Mouse (Mus musculus) adrenal gland, adult 8-10 months (tissue): ENCODE data around the gene Itga4. TPM values are rescaled to one million over a fixed set of nuclear protein-coding genes. Genes with fewer than 3 reads are reported as not detected.

Experiments
- DNase-seq: peaks from one replicate; pipeline ENCODE4 v3.0.0; 2022
- total RNA-seq, 4 experiments: library from RNA; stranded (reverse); gene quantifications; 2 replicates each; pipeline ENCODE4 v1.2.4; 2022

Gene Itga4
- total RNA-seq, 4 experiments from 2014 or later = 1.7 to 5.7 (median 3.3) TPM

- no peak for DNase-seq
These were observed 97.0 kb downstream of the Itga4 start for GRCm38 (mm10) chr2:79352100-79352802.

DNA sequence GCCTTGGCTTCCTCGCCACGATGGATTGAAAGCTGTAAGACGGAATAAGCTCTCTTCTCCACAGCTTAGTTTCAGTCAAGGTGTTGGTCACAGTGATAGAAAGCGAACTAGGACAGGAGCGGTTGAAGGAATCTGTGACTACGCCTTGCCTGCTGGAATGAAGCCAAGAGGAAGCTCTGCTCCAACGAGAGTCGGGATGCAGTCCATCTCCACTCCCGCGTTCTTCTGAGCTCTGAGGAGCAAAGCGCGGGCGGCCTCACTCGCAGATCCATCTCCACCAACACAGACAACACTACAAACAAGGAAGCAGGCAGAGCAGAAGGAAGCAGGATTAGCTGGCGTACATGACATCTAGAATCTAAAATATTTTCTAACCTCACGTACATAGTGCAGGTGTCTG, 99.5 kb downstream of the Itga4 start:
- DNase-seq = no peak

DNA sequence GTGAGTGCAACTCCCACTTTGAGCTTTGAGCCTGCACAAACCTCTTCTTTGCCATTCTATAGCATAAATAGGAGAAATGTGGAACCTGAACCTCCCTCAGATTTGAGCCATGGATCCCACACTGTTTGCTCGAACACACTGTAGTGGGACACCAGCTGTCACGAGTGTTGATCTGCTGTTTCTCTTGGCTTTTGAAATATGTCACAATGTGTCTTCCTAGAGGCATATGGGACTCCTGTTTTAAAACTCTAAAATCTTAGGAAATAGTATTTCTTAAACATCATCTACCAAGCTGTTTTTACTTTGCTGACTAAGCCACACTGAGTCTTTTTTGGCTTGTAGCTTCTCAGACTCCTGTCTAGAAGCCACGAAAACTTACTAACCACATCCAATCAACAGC, 102.6 kb downstream of the Itga4 start:
- DNase-seq = no peak

DNA sequence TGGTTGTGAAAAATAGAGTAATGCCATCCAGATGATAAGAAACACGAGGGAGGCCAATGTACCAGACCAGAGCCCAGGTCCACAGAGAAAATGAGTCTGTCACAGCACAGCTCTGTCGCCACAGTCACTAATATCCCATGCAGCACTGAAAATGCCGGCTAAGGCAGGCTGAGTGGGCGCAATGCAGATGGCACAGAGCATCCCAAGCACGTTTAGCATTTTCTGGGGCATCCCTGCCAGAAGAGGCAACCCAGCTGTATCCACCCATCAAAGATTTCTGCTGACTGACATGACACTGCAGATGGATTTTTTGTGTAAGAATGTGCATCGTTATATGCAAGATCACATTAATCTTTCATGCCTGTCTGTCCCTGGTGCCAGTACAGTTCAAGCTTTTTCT, 106.8 kb downstream of the Itga4 start:
- DNase-seq = no peak

DNA sequence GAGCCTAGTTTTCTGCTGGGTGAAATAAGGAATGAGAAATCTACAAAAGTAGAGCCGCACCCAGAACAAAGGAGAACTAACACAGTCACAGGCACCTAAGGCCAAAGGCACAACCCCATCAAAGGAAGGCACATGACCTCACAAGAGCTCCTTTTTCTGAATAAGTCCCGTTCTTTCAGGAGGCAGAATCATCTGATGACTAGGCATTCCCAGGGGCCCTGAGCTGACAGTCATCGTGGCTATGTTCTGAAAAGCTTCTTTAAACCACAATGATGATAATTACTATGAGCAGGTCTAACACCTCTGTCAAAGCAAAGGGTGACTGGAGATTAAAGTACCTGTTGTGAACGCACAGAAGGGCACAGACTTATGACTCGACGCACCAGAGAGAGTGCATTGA, 108.7 kb downstream of the Itga4 start:
- no peak for DNase-seq

DNA sequence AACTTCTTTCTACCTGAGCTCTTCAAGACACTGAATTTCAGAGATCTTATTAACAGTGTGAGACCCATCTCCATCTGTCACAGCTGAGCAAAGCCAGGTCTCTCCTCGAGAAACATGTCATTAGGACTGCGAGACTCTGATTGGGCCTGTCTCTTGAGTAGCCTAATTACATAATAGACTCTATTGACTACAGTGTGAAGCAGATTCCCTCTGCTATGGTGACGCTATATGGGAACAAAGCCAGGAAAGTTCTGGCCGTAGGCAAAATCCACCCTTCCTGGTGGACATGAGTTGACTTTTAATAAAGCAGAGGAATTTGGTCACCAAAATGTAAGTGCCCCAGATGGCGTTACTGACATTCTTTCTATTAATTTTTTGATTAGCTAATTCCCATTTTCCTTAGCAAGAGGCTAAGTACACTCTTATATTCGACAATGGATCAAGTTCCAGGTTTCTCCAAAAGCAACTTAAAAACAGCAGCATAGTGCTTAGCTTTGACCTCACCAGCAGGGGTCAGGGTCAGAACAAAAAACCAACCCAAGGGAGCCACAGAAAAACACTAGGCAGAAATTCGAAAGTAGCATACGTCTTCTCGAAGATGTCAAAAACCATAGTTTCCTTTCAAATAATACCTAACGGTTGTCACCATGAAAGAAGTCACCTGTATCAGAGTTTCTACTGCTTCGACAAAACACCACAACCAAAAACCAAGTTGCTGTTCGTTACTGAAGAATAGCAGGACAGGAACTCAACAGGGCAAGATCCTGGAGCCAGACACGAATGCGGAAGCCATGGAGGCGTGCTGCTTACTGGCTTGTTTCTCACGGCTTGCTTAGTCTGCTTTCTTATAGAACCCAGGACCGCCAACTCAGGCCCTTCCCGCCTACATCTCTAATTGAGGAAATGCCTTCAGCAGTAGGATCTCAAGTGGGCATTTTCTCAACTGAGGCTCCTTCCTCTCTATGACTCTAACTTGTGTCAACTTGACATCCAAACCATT, 112.5 kb downstream of the Itga4 start:
- DNase-seq = no peak

- DNase-seq = no peak
These were observed 113.4 kb downstream of the Itga4 start for GRCm38 (mm10) chr2:79368661-79369060.

- DNase-seq = peak; percentile 14
These were observed 113.9 kb downstream of the Itga4 start for GRCm38 (mm10) chr2:79369061-79369524.

GRCm38 (mm10) chr2:79369905-79370304, 114.7 kb downstream of the Itga4 start:
- no peak for DNase-seq

DNA sequence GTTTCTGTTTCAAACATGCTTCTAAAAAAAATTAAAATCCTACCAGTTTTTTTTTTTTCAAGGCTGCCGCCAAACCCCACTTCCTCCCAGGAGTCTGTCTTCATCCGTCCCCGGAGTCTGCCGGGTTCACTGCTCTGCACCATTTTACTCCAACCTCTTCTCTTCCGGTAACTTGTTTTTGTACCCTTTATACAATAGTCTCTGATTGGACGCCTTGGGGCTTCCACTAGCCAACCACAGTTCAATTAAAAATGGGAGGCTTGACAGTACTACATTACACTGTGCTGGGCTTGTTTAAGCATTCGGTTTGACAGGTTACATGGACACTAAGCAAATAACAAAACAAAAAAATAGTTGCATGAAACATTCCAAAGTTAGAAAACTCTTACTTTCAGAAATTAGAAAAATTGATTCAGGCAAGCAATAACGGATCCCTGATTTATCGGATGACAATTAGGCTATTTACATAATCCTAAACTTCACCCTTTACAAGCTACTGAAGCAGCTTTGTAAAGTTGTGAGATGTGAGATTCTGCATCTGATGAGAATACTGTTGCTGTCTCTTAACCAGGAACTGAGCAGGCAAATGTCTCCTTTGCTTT, 115.6 kb downstream of the Itga4 start:
- no peak for DNase-seq

- DNase-seq = no peak
These were observed 116.3 kb downstream of the Itga4 start for GRCm38 (mm10) chr2:79371326-79372153.

DNA sequence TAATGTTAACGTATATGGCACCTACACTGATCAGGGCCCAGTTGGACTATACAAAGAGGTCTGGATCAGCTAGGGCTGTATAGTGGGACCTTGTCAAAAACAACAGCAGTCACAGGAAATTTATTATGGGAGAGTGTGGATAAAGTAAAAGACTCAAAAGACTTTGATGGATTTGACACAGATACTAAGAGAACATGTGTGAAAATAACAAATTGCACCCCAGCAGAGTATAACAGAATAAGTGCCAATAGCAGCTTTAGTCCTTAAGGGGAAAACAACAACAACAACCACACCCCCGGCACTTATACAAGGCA, 116.9 kb downstream of the Itga4 start:
- DNase-seq = no peak

DNA sequence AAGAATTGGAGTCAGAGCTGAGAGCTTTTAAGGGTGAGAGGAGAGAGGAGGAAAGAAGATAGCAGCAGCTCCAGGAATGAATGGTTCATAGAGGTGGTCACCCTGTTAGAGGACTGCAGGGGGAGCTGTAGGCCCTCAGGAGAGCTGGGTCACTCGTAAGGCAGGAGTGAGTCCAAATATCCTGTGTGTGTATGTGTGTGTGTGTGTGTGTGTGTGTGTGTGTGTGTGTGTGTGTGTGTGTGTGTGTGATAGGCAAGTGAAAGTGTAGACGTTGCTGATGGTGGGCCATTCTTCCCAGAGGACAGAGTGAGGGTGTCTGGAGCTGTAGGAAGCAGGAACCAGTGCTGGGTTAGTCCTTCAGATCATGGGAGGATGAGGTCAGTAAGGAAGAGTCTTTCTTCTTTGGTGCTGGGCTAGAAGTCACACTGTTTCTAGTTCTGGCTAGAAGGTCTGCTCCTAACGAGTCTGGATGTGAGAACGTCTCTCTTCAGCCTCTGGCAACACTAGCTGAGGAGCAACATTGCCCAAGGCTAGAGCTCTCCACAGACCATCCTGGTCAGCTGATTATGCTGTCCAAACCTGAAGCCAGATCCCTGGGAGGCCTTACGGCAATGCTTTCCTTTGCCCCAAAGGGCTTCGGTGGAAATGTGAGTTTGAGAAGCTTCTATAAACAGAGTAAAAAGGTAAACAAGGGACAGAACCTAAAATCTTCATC, 117.4 kb downstream of the Itga4 start:
- DNase-seq = no peak

DNA sequence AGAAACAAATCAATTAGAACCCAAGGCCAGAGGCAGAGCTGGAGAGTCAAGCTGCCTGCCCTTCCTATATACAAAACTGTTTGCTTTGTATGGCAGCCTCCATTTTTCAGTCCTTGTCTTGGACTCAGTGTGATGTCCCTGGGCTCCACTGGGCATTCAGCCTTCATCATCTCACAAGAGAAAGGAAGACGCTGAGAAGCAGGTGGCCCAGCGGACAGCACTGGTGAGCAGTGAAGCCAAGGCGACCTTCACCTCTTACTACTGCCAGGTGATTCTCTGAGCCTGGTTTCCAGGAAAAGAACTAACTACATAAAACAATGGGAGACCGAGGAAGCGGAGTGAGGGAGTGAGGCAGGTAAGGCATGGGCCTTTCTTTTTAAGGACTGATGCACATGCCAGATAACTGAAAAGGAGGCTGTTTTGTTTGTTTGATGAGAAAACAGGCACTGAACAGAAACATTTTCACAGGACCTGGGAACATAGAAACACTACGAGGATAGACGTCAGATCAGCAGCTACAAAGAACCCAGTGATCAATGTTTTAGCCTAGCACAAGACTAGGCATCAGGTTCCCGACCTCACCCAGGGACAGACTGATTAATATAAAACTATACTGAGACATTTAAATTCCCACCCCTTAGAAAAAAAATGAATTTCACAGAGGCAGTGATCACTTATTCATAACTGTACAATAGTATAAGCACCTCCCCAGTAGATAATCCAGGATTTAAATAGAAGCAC, 123.3 kb downstream of the Itga4 start:
- DNase-seq = no peak

DNA sequence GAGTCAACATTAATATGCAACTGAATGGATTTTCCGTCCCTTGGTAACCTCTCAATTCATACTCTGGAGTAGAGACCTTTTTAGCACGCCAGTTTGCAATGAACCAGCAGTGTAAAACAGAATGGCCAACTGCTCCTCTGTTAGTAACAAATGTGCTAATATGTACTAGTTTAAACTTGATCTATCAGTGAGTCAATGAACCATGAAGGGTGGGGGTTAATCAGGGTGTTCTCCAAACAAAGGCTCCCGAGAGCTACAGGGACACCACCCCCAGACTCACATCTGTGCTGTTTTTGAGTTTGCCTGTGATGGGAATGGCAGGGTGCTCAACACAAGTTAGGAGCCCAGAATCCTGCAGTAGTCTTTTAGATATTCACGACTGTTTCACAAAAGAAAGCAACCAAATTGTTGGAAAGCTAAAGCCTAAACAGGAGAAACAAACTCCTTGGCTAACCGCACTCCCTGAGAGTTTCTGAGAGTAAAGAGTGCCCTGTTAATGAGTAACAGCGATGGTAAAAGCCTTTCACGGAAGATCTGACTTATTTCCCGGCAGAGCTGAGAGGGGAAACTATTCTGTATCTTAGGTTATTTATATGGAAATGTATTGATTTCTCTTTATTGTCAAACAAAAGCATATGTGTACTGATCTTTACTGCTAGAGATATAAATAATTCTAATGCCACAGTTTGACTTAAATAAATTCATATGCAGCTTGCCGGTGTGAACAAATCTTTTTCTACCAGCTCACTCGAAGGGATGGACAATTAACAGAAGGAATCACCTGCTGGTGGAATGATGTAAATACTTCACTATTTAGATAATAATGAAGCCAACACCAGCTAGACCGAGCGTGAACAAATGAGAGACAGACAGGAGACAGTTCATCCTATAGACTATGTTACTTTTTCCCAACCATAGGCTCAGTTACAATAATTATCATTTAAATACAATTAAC, 124.1 kb downstream of the Itga4 start:
- DNase-seq = no peak
